Mouse (Mus musculus): ENCODE measurements around the gene Rab11fip3.

- TF ChIP-seq CTCF (IDR thresholded peaks at IDR 0.05; ENCODE audit: borderline replicate concordance, control insufficient read depth, extremely low read depth, insufficient read depth, low read length, poor library complexity) (no peak), POLR2A (IDR thresholded peaks at IDR 0.05; ENCODE audit: control insufficient read depth, extremely low read depth, insufficient read depth, low read length, poor library complexity) (no peak)
These were observed 40.8 kb upstream of the Rab11fip3 start for GRCm38 (mm10) chr17:26110156-26110555.
